Mouse (Mus musculus) adrenal gland, adult 8-10 months (tissue): ENCODE data around the gene Hspb3. TPM values are rescaled to one million over a fixed set of nuclear protein-coding genes. Genes with fewer than 3 reads are reported as not detected.

ENCODE experiments used
- DNase-seq: peaks from one replicate; pipeline ENCODE4 v3.0.0; 2022
- total RNA-seq, 4 experiments: library from RNA; stranded (reverse); gene quantifications; 2 replicates each; pipeline ENCODE4 v1.2.4; 2022

Gene Hspb3
- total RNA-seq, 4 experiments from 2014 or later: not detected

DNA sequence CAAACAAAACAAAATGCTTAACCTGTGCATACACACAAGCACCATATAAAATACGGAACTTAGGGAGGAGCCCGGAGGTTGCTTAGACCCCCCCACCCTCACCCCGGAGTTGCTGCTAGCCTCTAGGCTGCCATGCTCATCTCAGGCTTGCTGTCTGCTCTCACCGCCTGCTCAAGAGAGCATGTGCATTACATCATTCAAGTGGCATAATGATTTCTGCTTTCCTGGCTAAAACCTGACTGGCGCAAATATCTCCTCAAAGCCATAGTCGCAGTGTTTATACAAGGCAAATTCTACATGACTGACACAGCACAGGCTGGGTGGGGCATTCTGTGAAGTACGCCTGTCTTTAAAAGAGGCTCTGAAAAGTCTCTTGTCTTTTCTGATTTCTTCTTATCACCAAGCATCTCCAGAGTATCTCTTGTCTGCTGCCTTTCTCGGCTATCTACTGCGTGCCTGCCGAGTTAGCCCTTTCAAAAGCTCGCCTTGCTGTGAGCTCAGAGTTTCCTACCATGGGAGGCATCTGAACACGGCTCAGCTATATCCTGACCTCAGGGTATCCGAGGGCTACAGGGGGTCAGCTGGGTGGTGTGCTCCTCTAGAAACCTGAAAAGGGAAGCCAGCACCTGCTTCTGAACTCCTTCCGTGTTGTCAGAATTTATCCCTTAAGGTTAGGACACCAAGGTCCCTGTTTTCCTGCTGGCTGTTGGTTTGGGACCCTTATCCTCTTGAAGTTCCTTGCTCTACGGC lies 28.6 kb downstream of the Hspb3 start:
- DNase-seq: no peak

- DNase-seq: no peak
Observed at GRCm38 (mm10) chr13:113632506-113632905, 31.0 kb downstream of the Hspb3 start.

DNA sequence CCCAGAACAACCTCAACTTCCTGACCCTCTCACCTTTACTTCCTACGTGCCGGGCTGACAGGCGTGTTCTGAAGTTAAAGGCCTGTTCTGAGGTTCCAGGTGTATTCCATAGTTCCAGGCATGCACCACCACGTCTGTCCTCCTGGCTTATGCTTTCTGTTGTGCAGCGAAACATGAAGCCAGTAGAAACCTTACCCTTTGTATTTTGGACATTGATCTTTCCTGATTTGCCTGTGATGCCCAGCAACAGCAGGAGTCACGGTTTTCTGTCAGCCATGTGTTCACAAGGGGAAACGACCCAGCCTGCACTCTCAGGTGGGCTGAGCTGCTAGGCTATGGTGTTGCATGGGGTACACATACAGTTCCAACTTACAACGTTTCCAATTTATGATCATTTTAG lies 35.9 kb downstream of the Hspb3 start:
- no peak for DNase-seq

DNA sequence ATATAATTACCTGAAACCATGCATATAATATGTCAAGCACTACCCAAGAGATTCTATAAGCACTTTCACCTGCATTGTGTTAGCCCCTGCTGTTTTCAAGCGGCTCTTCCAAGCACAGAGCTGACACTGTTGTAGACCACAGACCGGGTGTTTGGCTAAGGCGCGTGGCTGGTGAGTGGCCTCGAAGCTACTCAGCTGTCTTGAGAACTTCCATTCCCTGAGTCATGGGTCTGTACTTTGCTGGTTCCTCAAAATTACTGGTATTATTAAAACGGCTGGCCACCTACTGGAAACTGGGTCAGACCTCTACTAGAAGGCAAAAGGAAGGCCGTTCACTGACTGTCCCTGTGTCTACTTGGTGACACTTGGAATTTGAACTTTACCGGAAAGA lies 40.6 kb downstream of the Hspb3 start:
- DNase-seq: no peak

DNA sequence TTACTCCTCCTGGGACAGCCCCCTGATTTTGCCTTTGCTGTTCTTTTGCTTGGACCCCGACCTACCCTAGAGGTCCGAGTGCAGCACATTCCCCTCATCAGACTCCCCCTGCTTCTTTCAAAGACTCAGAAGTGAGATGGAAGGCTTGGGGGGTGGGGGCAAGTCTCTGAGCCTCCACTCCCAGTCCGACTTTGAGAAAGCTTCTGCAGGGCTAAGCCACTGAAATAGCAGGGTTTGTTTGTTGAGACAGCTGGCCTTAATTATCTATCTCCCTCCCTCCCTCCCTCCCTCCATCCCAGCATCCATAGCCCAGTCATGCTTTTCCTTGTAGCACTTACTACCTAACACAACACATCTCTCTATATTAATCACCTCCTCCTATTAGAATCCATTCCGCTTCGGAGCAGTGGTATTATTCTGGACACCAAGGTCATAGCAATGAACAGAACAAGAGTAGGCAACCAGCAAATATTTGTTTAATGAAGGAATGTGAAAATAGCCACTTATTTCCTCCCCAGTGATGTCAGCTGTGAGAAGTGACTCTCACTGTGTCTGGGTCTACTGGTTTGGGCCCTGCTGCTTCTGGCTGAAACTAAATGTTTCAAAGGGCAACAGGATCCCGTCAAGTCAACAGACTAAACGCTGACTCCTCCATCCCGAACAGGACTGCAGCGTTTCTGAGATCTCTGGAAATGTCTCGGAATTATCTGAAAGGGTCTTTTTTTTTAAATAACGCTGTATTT lies 41.2 kb downstream of the Hspb3 start:
- DNase-seq: no peak

DNA sequence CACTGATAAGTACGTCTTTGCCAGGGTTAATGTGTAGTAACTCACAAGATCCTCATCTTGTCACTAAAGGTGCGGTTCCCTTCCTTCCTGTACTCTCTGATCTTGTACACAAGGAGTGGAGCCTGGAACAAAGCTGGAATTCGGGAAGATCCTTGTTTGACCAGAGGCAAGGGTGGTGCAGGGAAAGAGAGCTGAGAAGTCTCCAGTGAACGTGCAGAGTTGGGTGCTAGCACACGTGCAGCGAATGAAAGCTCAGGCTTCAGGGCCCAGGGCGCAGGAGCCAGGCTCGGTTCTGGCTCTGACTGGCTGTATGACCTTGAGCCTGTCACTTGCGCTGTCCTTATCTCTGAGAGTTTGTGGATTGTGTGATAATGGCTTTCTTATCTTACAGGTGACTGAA lies 44.5 kb downstream of the Hspb3 start:
- DNase-seq: no peak

DNA sequence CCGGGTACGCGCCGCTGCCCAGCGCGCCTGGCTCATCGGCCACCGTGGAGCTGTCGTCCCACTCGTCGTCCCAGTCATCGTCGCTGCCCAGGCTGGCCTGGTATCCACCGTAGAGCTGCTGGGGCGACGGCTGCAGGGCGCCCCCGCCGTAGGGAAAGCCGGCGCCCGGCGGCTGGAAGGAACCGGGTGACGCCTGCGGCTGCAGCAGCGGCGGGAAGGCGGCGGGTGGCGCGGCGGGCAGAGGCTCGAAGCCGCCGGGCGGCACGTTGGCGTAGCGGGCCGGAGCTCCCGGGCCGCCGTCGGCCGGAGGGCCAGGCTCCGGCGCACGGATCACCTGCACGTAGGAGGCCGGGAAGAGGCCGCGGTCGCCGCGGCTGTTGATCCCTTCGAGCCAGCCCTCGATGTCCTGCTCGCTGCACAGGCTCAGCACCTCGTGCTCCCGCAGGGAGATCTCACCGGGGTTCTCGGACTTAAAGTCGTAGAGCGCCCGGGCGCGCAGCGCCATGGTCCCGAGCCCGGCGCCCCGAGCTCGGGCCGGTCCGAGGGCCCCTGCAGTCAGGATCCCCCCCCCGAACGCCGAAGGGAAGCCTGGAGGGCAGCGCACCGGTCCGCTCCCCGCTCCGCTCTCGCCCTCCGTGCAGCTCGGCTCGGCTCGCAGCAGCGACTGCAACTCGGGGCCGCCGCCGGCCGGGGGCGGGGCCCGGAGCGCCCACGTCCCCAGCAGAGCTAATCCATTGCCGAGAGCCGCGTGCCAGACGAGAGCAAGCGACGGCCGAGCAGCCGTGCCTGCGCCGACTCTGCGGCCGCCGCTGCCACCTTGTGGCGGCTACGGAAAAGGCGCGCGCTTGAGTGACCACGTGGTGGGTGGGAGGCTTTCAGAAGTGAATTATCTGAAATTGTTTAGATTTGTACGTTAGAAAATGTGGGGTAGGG lies 45.3 kb downstream of the Hspb3 start, which contains the start of gene Snx18:
Gene Snx18, minus strand, starts transcription at position 674 of the 933 bp plus-strand sequence.
- DNase-seq: peak; percentile 81

DNA sequence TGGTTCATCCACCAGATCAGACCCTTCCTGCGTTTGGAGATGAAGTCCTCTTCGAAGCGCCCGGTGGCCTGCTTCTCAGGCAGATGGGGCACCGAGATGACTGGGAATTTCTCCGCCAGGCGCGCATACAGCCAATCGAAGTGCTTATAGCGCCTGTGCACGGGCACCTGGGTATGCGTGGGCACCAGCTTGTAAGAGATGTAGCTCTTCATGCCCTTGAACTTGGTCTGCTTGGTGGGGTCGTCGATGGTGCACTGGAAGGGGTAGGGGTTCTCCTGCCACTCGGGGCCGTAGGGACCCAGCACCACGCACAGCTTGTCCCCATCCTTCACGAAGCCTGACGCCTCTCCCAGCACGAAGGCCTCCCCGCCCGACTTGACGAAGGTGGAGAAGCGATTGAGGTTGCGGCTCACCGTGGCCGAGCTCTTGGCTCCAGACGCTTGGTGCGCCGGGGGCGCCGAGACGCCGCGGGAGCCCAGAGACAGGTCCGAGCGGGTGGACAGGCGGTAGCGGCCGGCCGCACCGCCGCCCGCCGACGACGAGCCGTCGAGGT lies 46.1 kb downstream of the Hspb3 start:
- no peak for DNase-seq

DNA sequence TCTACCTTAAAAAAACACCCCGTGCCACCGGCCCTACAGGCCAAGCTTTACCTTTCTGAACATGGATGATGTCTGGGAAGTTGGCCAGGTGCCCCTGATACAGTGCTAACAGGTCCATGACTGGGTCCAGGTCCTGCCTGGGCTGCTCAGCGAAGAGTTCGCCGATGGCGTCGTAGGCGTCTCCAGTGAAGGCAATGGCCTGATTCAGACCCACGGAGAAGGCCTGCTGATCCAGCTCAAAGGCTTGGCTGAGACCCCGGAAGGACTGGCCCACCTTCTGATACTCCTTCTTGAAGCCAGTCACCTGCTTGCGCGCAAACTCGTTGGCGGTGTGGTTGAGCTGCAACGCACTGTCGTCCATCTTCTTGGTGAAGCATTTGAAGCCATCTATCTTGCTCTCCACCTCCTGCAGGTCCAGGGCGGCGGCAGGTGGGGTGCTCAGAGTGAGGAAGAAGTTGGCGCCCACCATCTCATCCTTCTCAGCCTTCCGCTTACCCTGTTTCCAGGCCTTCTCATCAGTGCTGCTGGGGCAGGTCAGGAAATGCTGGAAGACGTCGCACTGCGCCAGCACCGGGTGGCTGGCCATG lies 46.6 kb downstream of the Hspb3 start:
- no peak for DNase-seq

GRCm38 (mm10) chr13:113615971-113616671 lies 47.4 kb downstream of the Hspb3 start:
- no peak for DNase-seq

DNA sequence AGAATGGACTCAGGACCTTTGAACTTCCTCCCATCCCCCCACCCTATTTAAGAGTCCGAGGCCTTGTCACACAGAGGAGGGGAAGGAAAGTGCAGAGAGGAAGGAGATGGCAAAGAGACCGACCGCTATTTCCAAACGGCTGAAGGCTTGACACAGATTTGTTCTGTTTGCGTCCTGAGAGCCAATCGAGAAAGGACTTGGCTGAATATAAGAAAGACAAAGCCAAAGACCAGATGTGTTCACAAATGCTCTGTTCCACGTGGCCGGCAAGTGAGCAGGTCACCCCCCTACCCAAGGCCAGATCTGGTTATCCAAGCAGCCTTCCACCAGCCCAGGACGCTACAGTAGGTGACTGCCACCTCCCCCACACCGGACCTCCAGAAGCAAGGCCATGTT lies 47.9 kb downstream of the Hspb3 start:
- peak; percentile 39 for DNase-seq

- peak; percentile 70 for DNase-seq
Observed at GRCm38 (mm10) chr13:113614635-113615545, 48.6 kb downstream of the Hspb3 start.

- DNase-seq: no peak
Observed at GRCm38 (mm10) chr13:113613882-113614281, 49.6 kb downstream of the Hspb3 start.

- DNase-seq: no peak
Observed at GRCm38 (mm10) chr13:113613341-113613740, 50.1 kb downstream of the Hspb3 start.

Other genes starting within 250 kb of the Hspb3 start
- gene Snx18, start 45.1 kb downstream of the Hspb3 start, total RNA-seq: 10 to 100 TPM; 23.3 to 29.6 (median 26.4) TPM
- 10 to 100 TPM; 30.3 to 36.2 (median 32.6) TPM for gene Arl15, start 130.8 kb upstream of the Hspb3 start, total RNA-seq